Mouse (Mus musculus): Measurements from ENCODE around the gene Kcnn4. TPM values are rescaled to one million over a fixed set of nuclear protein-coding genes. Genes with fewer than 3 reads are reported as not detected.
A peak's percentile ranks its signal among the peaks of the same experiment; 100 is the strongest.

Kcnn4 gene
- total and polyA plus RNA-seq, 3 experiments: 188 to 256 TPM; not detected in 1

- H3K4me3 ChIP-seq (ENCODE audit: control insufficient read depth in 1 of 2, insufficient read depth in 1 of 2, low read depth in 2 of 2, low read length in 2 of 2): no peak overlapping the region
- H3K9me3 ChIP-seq (replicated peaks; ENCODE audit: insufficient read depth, low read length): no peaks in the 10 kb centered on the region
- no peaks in the 10 kb centered on the region for H3K27me3 ChIP-seq (ENCODE audit: control insufficient read depth in 1 of 2, insufficient read depth in 2 of 2, low read length in 2 of 2)
- no peaks in the 10 kb centered on the region; the same call in 1 of the 2 replicates for H3K79me2 ChIP-seq (ENCODE audit: control insufficient read depth, insufficient read depth, low read length, poor library complexity)
- peaks cover 8 to 52% of the 10 kb centered on the region in 2 experiments for H3K4me1 ChIP-seq (ENCODE audit: control insufficient read depth in 1 of 2, insufficient read depth in 2 of 2, low read length in 2 of 2)
- DNase-seq (ENCODE audit: low read depth, low spot score): peak; percentile 72
- peak; percentile 24; the same call in 1 of the 2 replicates for TF ChIP-seq ZC3H11A (IDR thresholded peaks at IDR 0.05; ENCODE audit: low read depth, low read length)
- peak; percentile 60 for TF ChIP-seq SMC3 (IDR thresholded peaks at IDR 0.05; ENCODE audit: low read depth, low read length)
- TF ChIP-seq USF1 (IDR thresholded peaks at IDR 0.05; ENCODE audit: low read depth, low read length): no peak
- TF ChIP-seq CTCF (IDR thresholded peaks at IDR 0.05 in 2 of 3, conservative IDR thresholded peaks at IDR 0.05 in 1 of 3; ENCODE audit: control insufficient read depth in 1 of 3, insufficient read depth in 1 of 3, low read depth in 2 of 3, low read length in 3 of 3, poor library complexity in 1 of 3, severe bottlenecking in 1 of 3): peak; percentile 74 to 95 (median 79)
- peak; percentile 43 for TF ChIP-seq RAD21 (IDR thresholded peaks at IDR 0.05; ENCODE audit: low read depth, low read length)
- H3K27ac ChIP-seq (ENCODE audit: control insufficient read depth, low read depth, low read length): peak overlapping the region; percentile 81; the same call in 1 of the 2 replicates
- no peak overlapping the region for H3K9ac ChIP-seq (ENCODE audit: control insufficient read depth, low read depth, low read length, poor library complexity, severe bottlenecking)
- H3K36me3 ChIP-seq (ENCODE audit: control insufficient read depth in 1 of 2, insufficient read depth in 2 of 2, low read length in 2 of 2): peaks cover 12 to 39% of the 10 kb centered on the region in 2 experiments
Observed at GRCm38 (mm10) chr7:24384827-24385226, 14.8 kb downstream of the Kcnn4 start.

- Histone ChIP-seq H3K9ac (ENCODE audit: control insufficient read depth, low read depth, low read length, poor library complexity, severe bottlenecking) (peak overlapping the region; percentile 48), H3K36me3 (ENCODE audit: control insufficient read depth in 1 of 2, insufficient read depth in 2 of 2, low read length in 2 of 2) (peaks cover 2 to 45% of the 10 kb centered on the region in 2 experiments), H3K4me1 (ENCODE audit: control insufficient read depth in 1 of 2, insufficient read depth in 2 of 2, low read length in 2 of 2) (peaks cover 10 to 64% of the 10 kb centered on the region in 2 experiments), H3K27me3 (ENCODE audit: control insufficient read depth in 1 of 2, insufficient read depth in 2 of 2, low read length in 2 of 2) (no peaks in the 10 kb centered on the region), H3K9me3 (replicated peaks; ENCODE audit: insufficient read depth, low read length) (no peaks in the 10 kb centered on the region), H3K27ac (ENCODE audit: control insufficient read depth, low read depth, low read length) (peak overlapping the region; percentile 81), H3K79me2 (ENCODE audit: control insufficient read depth, insufficient read depth, low read length, poor library complexity) (no peaks in the 10 kb centered on the region), H3K4me3 (ENCODE audit: control insufficient read depth in 1 of 2, insufficient read depth in 1 of 2, low read depth in 2 of 2, low read length in 2 of 2) (no peak overlapping the region)
- peak; percentile 93 for DNase-seq (ENCODE audit: low read depth, low spot score)
- peak; percentile 77; the same call in 1 of the 2 replicates for TF ChIP-seq TBP (IDR thresholded peaks at IDR 0.05; ENCODE audit: low read depth, low read length)
- 0 out of 2 replicates have a peak, but pooled peaks have one; percentile 6 for TF ChIP-seq SMC3 (IDR thresholded peaks at IDR 0.05; ENCODE audit: low read depth, low read length)
- no peak; the same call in 1 of the 2 replicates for TF ChIP-seq POLR2AphosphoS5 (IDR thresholded peaks at IDR 0.05; ENCODE audit: borderline replicate concordance, low read depth, low read length)
- peak in 1 of 2 experiments; percentile 42; a peak in 1 of 4 replicates for TF ChIP-seq POLR2A (IDR thresholded peaks at IDR 0.05; ENCODE audit: control insufficient read depth in 1 of 2, insufficient read depth in 1 of 2, low read depth in 1 of 2, low read length in 2 of 2, poor library complexity in 1 of 2)
- peak; percentile 38; the same call in 1 of the 2 replicates for TF ChIP-seq POLR2AphosphoS2 (IDR thresholded peaks at IDR 0.05; ENCODE audit: low read length)
- peak; percentile 55; the same call in 1 of the 2 replicates for TF ChIP-seq MYB (IDR thresholded peaks at IDR 0.05; ENCODE audit: low read depth, low read length)
- TF ChIP-seq MAZ (IDR thresholded peaks at IDR 0.05; ENCODE audit: low read depth, low read length): no peak
- TF ChIP-seq CHD2 (IDR thresholded peaks at IDR 0.05; ENCODE audit: low read length): 0 out of 2 replicates have a peak, but pooled peaks have one; percentile 13
- TF ChIP-seq RAD21 (IDR thresholded peaks at IDR 0.05; ENCODE audit: low read depth, low read length): no peak
- TF ChIP-seq TCF12 (IDR thresholded peaks at IDR 0.05; ENCODE audit: low read depth, low read length): peak; percentile 88
- TF ChIP-seq MYC (IDR thresholded peaks at IDR 0.05; ENCODE audit: low read depth, low read length): peak; percentile 90
- TF ChIP-seq MXI1 (IDR thresholded peaks at IDR 0.05; ENCODE audit: low read depth, low read length): peak; percentile 83
- peak; percentile 76; the same call in 1 of the 2 replicates for TF ChIP-seq ZKSCAN1 (IDR thresholded peaks at IDR 0.05; ENCODE audit: low read depth, low read length)
- TF ChIP-seq ZNF384 (IDR thresholded peaks at IDR 0.05; ENCODE audit: low read depth, low read length): peak; percentile 22; the same call in 1 of the 2 replicates
- TF ChIP-seq UBTF (IDR thresholded peaks at IDR 0.05; ENCODE audit: borderline replicate concordance, insufficient read depth, low read depth, low read length): 0 out of 2 replicates have a peak, but pooled peaks have one; percentile 77
- peak; percentile 85 to 88 for TF ChIP-seq EP300 (IDR thresholded peaks at IDR 0.05; ENCODE audit: low read depth in 1 of 2, low read length in 2 of 2)
- TF ChIP-seq ELF1 (IDR thresholded peaks at IDR 0.05; ENCODE audit: low read depth, low read length): peak; percentile 58
- peak; percentile 91 for TF ChIP-seq TAL1 (IDR thresholded peaks at IDR 0.05; ENCODE audit: low read length)
- no peak for TF ChIP-seq E2F4 (IDR thresholded peaks at IDR 0.05; ENCODE audit: borderline replicate concordance, low read depth, low read length)
- peak; percentile 50 for TF ChIP-seq HCFC1 (IDR thresholded peaks at IDR 0.05; ENCODE audit: low read depth, low read length)
- TF ChIP-seq MAFK (IDR thresholded peaks at IDR 0.05; ENCODE audit: borderline replicate concordance, low read depth, low read length): no peak
- TF ChIP-seq ETS1 (IDR thresholded peaks at IDR 0.05; ENCODE audit: low read depth, low read length): peak; percentile 78
- TF ChIP-seq SIN3A (IDR thresholded peaks at IDR 0.05; ENCODE audit: low read length): peak; percentile 58
- TF ChIP-seq ZC3H11A (IDR thresholded peaks at IDR 0.05; ENCODE audit: low read depth, low read length): 0 out of 2 replicates have a peak, but pooled peaks have one; percentile 3
- TF ChIP-seq GATA1 (IDR thresholded peaks at IDR 0.05; ENCODE audit: low read depth, low read length): peak; percentile 65; the same call in 1 of the 2 replicates
- peak; percentile 12; the same call in 1 of the 2 replicates for TF ChIP-seq NRF1 (IDR thresholded peaks at IDR 0.05; ENCODE audit: insufficient read depth, low read depth, low read length, poor library complexity, severe bottlenecking)
- TF ChIP-seq USF1 (IDR thresholded peaks at IDR 0.05; ENCODE audit: low read depth, low read length): no peak
- TF ChIP-seq CHD1 (IDR thresholded peaks at IDR 0.05; ENCODE audit: low read depth, low read length): no peak
- TF ChIP-seq RCOR1 (IDR thresholded peaks at IDR 0.05; ENCODE audit: low read depth, low read length): peak; percentile 62
Observed at GRCm38 (mm10) chr7:24387059-24387556, 17.0 kb downstream of the Kcnn4 start.
